Mouse (Mus musculus): ENCODE measurements around the gene Msi2.

DNA sequence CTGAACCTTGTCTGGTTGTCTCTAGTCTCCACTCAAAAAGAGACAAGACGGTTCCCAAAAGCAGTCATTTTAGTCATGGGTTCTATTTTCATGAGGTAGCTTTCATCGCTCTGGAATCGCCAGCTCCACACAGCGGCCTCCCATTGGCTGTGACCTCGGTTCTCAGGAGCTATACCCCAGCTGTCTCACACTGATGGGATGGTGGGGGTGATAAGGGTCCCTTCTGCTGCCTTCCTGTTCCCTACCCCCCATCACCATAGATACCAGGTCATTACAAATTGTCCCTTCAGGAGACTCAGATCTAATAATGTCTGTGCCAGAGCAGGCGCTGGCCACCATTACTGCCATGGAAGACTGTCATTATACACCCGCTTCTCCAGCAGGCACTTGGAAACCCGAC, 255.5 kb downstream of the Msi2 start:
- no peak for TF ChIP-seq CTCF (IDR thresholded peaks at IDR 0.05; ENCODE audit: low read depth, low read length)
- no peak for TF ChIP-seq POLR2AphosphoS5 (IDR thresholded peaks at IDR 0.05; ENCODE audit: insufficient replicate concordance, low read depth, low read length)
